Mouse (Mus musculus): ENCODE measurements at regions not wholly inside any gene's neighbourhood (a gene's known extent, or its start where the extent isn't known, plus 50 kb on each side); places are given as distances from the start of the nearest gene placed in this dataset.

GRCm38 (mm10) chr9:101590310-101590709 lies 271.3 kb upstream of the 9630041A04Rik start:
- TF ChIP-seq POLR2A (IDR thresholded peaks at IDR 0.05; ENCODE audit: control insufficient read depth in 1 of 2, insufficient read depth in 1 of 2, low read depth in 1 of 2, low read length in 2 of 2, poor library complexity in 1 of 2) = no peak
- no peak for TF ChIP-seq CTCF (IDR thresholded peaks at IDR 0.05 in 2 of 3, conservative IDR thresholded peaks at IDR 0.05 in 1 of 3; ENCODE audit: control insufficient read depth in 1 of 3, insufficient read depth in 1 of 3, low read depth in 2 of 3, low read length in 3 of 3, poor library complexity in 1 of 3, severe bottlenecking in 1 of 3)

Measured in MEL (cell line).